Mouse (Mus musculus): ENCODE measurements around the gene Pdk2. TPM values are rescaled to one million over a fixed set of nuclear protein-coding genes. Genes with fewer than 3 reads are reported as not detected.

Gene Pdk2
- 9.4 and 9.5 TPM in 2 replicates for polyA plus RNA-seq (2011; ENCODE audit: insufficient read depth, insufficient read length, low read depth, missing spikeins)

GRCm38 (mm10) chr11:95041139-95041609, at the start of gene Pdk2:
TSS of gene Pdk2 (minus strand) at chr11:95041354.
- Histone ChIP-seq H3K4me3 (ENCODE audit: low read depth, low read length) (peak within 1 kb of the TSS; percentile 79), H3K36me3 (ENCODE audit: control insufficient read depth, insufficient read depth, low read length, poor library complexity, severe bottlenecking) (no peaks in the 10 kb centered on the region; the same call in 1 of the 2 replicates), H3K27ac (ENCODE audit: insufficient read depth, low read length) (no peak within 1 kb of the TSS), H3K27me3 (ENCODE audit: control insufficient read depth, insufficient read depth, low read length, poor library complexity, severe bottlenecking) (no peaks in the 10 kb centered on the region), H3K4me1 (ENCODE audit: control insufficient read depth, insufficient read depth, low read length) (no peaks in the 10 kb centered on the region), H3K9me3 (replicated peaks; ENCODE audit: control insufficient read depth, insufficient read depth, low read length, poor library complexity, severe bottlenecking) (no peaks in the 10 kb centered on the region), H3K9ac (ENCODE audit: low read depth, poor library complexity, severe bottlenecking) (peak within 1 kb of the TSS; percentile 54)
- no peak for TF ChIP-seq POLR2A (IDR thresholded peaks at IDR 0.05; ENCODE audit: insufficient read depth, low read length)
- TF ChIP-seq CTCF (IDR thresholded peaks at IDR 0.05; ENCODE audit: low read depth, low read length) = no peak

GRCm38 (mm10) chr11:95088857-95089779, 48.0 kb upstream of the Pdk2 start:
- H3K27ac ChIP-seq (ENCODE audit: insufficient read depth, low read length) = no peak overlapping the region
- peaks cover 19% of the 10 kb centered on the region for H3K4me1 ChIP-seq (ENCODE audit: control insufficient read depth, insufficient read depth, low read length)
- H3K4me3 ChIP-seq (ENCODE audit: low read depth, low read length) = no peak overlapping the region
- no peaks in the 10 kb centered on the region for H3K27me3 ChIP-seq (ENCODE audit: control insufficient read depth, insufficient read depth, low read length, poor library complexity, severe bottlenecking)
- H3K36me3 ChIP-seq (ENCODE audit: control insufficient read depth, insufficient read depth, low read length, poor library complexity, severe bottlenecking) = no peaks in the 10 kb centered on the region
- H3K9me3 ChIP-seq (replicated peaks; ENCODE audit: control insufficient read depth, insufficient read depth, low read length, poor library complexity, severe bottlenecking) = no peaks in the 10 kb centered on the region
- TF ChIP-seq POLR2A (IDR thresholded peaks at IDR 0.05; ENCODE audit: insufficient read depth, low read length) = no peak
- no peak for TF ChIP-seq CTCF (IDR thresholded peaks at IDR 0.05; ENCODE audit: low read depth, low read length)
- no peak for TF ChIP-seq EP300 (IDR thresholded peaks at IDR 0.05; ENCODE audit: insufficient read depth, low read depth, low read length)
- H3K9ac ChIP-seq (ENCODE audit: low read depth, poor library complexity, severe bottlenecking) = no peak overlapping the region

- H3K9ac ChIP-seq (ENCODE audit: low read depth, poor library complexity, severe bottlenecking) = no peak overlapping the region
- TF ChIP-seq EP300 (IDR thresholded peaks at IDR 0.05; ENCODE audit: insufficient read depth, low read depth, low read length) = no peak
- no peak overlapping the region for H3K27ac ChIP-seq (ENCODE audit: insufficient read depth, low read length)
- H3K4me3 ChIP-seq (ENCODE audit: low read depth, low read length) = no peak overlapping the region
- H3K4me1 ChIP-seq (ENCODE audit: control insufficient read depth, insufficient read depth, low read length) = peaks cover 19% of the 10 kb centered on the region
- no peaks in the 10 kb centered on the region for H3K36me3 ChIP-seq (ENCODE audit: control insufficient read depth, insufficient read depth, low read length, poor library complexity, severe bottlenecking)
- H3K9me3 ChIP-seq (replicated peaks; ENCODE audit: control insufficient read depth, insufficient read depth, low read length, poor library complexity, severe bottlenecking) = no peaks in the 10 kb centered on the region
- no peaks in the 10 kb centered on the region for H3K27me3 ChIP-seq (ENCODE audit: control insufficient read depth, insufficient read depth, low read length, poor library complexity, severe bottlenecking)
Observed at GRCm38 (mm10) chr11:95088286-95088685, 47.1 kb upstream of the Pdk2 start.

GRCm38 (mm10) chr11:95087301-95088228, 46.4 kb upstream of the Pdk2 start:
- TF ChIP-seq CTCF (IDR thresholded peaks at IDR 0.05; ENCODE audit: low read depth, low read length) (no peak), POLR2A (IDR thresholded peaks at IDR 0.05; ENCODE audit: insufficient read depth, low read length) (no peak), EP300 (IDR thresholded peaks at IDR 0.05; ENCODE audit: insufficient read depth, low read depth, low read length) (0 out of 2 replicates have a peak, but pooled peaks have one; percentile 22)
- H3K4me3 ChIP-seq (ENCODE audit: low read depth, low read length) = no peak overlapping the region
- H3K27ac ChIP-seq (ENCODE audit: insufficient read depth, low read length) = no peak overlapping the region; the same call in 1 of the 2 replicates
- peaks cover 19% of the 10 kb centered on the region for H3K4me1 ChIP-seq (ENCODE audit: control insufficient read depth, insufficient read depth, low read length)
- H3K9me3 ChIP-seq (replicated peaks; ENCODE audit: control insufficient read depth, insufficient read depth, low read length, poor library complexity, severe bottlenecking) = no peaks in the 10 kb centered on the region
- H3K27me3 ChIP-seq (ENCODE audit: control insufficient read depth, insufficient read depth, low read length, poor library complexity, severe bottlenecking) = no peaks in the 10 kb centered on the region
- H3K36me3 ChIP-seq (ENCODE audit: control insufficient read depth, insufficient read depth, low read length, poor library complexity, severe bottlenecking) = no peaks in the 10 kb centered on the region
- H3K9ac ChIP-seq (ENCODE audit: low read depth, poor library complexity, severe bottlenecking) = no peak overlapping the region

GRCm38 (mm10) chr11:95086229-95086628, 45.1 kb upstream of the Pdk2 start:
- no peak for TF ChIP-seq CTCF (IDR thresholded peaks at IDR 0.05; ENCODE audit: low read depth, low read length)
- TF ChIP-seq EP300 (IDR thresholded peaks at IDR 0.05; ENCODE audit: insufficient read depth, low read depth, low read length) = no peak
- TF ChIP-seq POLR2A (IDR thresholded peaks at IDR 0.05; ENCODE audit: insufficient read depth, low read length) = no peak
- Histone ChIP-seq H3K27ac (ENCODE audit: insufficient read depth, low read length) (no peak overlapping the region), H3K4me3 (ENCODE audit: low read depth, low read length) (no peak overlapping the region), H3K36me3 (ENCODE audit: control insufficient read depth, insufficient read depth, low read length, poor library complexity, severe bottlenecking) (no peaks in the 10 kb centered on the region), H3K27me3 (ENCODE audit: control insufficient read depth, insufficient read depth, low read length, poor library complexity, severe bottlenecking) (no peaks in the 10 kb centered on the region), H3K4me1 (ENCODE audit: control insufficient read depth, insufficient read depth, low read length) (peaks cover 19% of the 10 kb centered on the region), H3K9ac (ENCODE audit: low read depth, poor library complexity, severe bottlenecking) (no peak overlapping the region), H3K9me3 (replicated peaks; ENCODE audit: control insufficient read depth, insufficient read depth, low read length, poor library complexity, severe bottlenecking) (no peaks in the 10 kb centered on the region)
